Mouse (Mus musculus) C2C12 (cell line): ENCODE results near the gene Prtn3.

Experiments used
- CEBPB ChIP-seq: IDR thresholded peaks from one replicate; pipeline ENCODE4 v1.6.1; 2011; ENCODE audit warnings: low read depth, mild to moderate bottlenecking, control low read depth, moderate library complexity
- CTCF ChIP-seq: IDR thresholded peaks from one replicate; pipeline ENCODE4 v1.5.1; 2011; ENCODE audit not compliant: control insufficient read depth, insufficient read depth, insufficient read length
- MAX ChIP-seq: IDR thresholded peaks from one replicate; pipeline ENCODE4 v1.6.1; 2011; ENCODE audit warnings: mild to moderate bottlenecking, control low read depth
- USF1 ChIP-seq: IDR thresholded peaks from one replicate; pipeline ENCODE4 v1.6.1; 2011; ENCODE audit warnings: low read depth, mild to moderate bottlenecking, control low read depth, moderate library complexity

- no peak for TF ChIP-seq USF1
- no peak for TF ChIP-seq CTCF
- TF ChIP-seq CEBPB, result no peak
- no peak for TF ChIP-seq MAX
Observed at GRCm38 (mm10) chr10:79865189-79865601, 9.1 kb upstream of the Prtn3 start.
